Comparison of ENCODE assay signal across 12 mouse cellular contexts in genomic region chr6:6859111-6859949, GRCm38 (mm10). TPM values are rescaled to one million over a fixed set of nuclear protein-coding genes. Genes with fewer than 3 reads are reported as not detected.
A peak's percentile ranks its signal among the peaks of the same experiment; 100 is the strongest.
DNase-seq lines count a peak whose midpoint lies in the region; ATAC-seq and TF ChIP-seq lines count a peak whose summit lies in the region.
"Had no signal": no experiment of that assay in that cellular context is flagged by ENCODE, and none has a peak within 500 bp of the region (broad histone marks: within the 10 kb centered on the region; RNA-seq: fewer than 3 reads in every experiment).

No protein-coding gene starts in this region.

- TF ChIP-seq EP300 in CH12.LX (IDR thresholded peaks at IDR 0.05; ENCODE audit: low read length) = no peak

- TF ChIP-seq RAD21 in CH12.LX (IDR thresholded peaks at IDR 0.05; ENCODE audit: low read depth, low read length) = no peak

- no peak overlapping the region for H3K27ac ChIP-seq in heart, embryonic 14.5 days (replicated peaks in 1 of 2; ENCODE audit: control insufficient read depth in 1 of 2, insufficient read depth in 1 of 2, low read depth in 2 of 2, low read length in 2 of 2)
- H3K27ac ChIP-seq in CH12.LX (ENCODE audit: insufficient read depth, low read depth) = no peak overlapping the region
- 0 out of 2 replicates have a peak overlapping the region, but pooled peaks have one; percentile 28 for H3K27ac ChIP-seq in cortical plate, adult 2 months (ENCODE audit: insufficient read depth, low read length)

- H3K9ac ChIP-seq in heart, embryonic 14.5 days (ENCODE audit: low read length) = no peak overlapping the region
- H3K9ac ChIP-seq in CH12.LX (ENCODE audit: insufficient read depth, low read depth) = no peak overlapping the region

- dilution Hi-C loops in CH12.LX (cut with MboI; ENCODE audit: extremely low pct_ligation_motif_present, extremely low pct_unique_long_range_greater_than_20kb, low sequenced_read_pairs) = no loop called here

- no peak for TF ChIP-seq POLR2A in CH12.LX (IDR thresholded peaks at IDR 0.05; ENCODE audit: low read depth, low read length)
- TF ChIP-seq POLR2A in cortical plate, adult 2 months (IDR thresholded peaks at IDR 0.05; ENCODE audit: extremely low read depth, insufficient read depth, low read length) = no peak

- WGBS in heart, embryonic 14.5 days = 4% methylated on average over 19 of the region's 19 CpGs

- TF ChIP-seq CTCF in CH12.LX (conservative IDR thresholded peaks at IDR 0.05 in 1 of 2, IDR thresholded peaks at IDR 0.05 in 1 of 2; ENCODE audit: low read depth in 2 of 2, low read length in 2 of 2) = no peak
- no peak for TF ChIP-seq CTCF in cortical plate, adult 2 months (IDR thresholded peaks at IDR 0.05; ENCODE audit: extremely low read depth, insufficient read depth, low read length)

- no peaks in the 10 kb centered on the region for H3K36me3 ChIP-seq in heart, embryonic 14.5 days (ENCODE audit: control insufficient read depth, insufficient read depth, low read length)
- no peaks in the 10 kb centered on the region for H3K36me3 ChIP-seq in CH12.LX (replicated peaks in 1 of 2; ENCODE audit: control insufficient read depth in 1 of 2, insufficient read depth in 1 of 2, low read length in 1 of 2)

- peak overlapping the region; percentile 17 to 29 for H3K4me3 ChIP-seq in heart, embryonic 14.5 days (ENCODE audit: control insufficient read depth in 1 of 2, insufficient read depth in 1 of 2, low read depth in 1 of 2, low read length in 2 of 2)
- peak overlapping the region in 2 of 3 experiments; percentile 43 for H3K4me3 ChIP-seq in CH12.LX (replicated peaks in 1 of 3; ENCODE audit: low read depth in 2 of 3, low read length in 2 of 3, poor library complexity in 1 of 3)
- H3K4me3 ChIP-seq in cortical plate, adult 2 months (ENCODE audit: insufficient read depth, low read length) = peak overlapping the region; percentile 45

- DNase-seq in heart, adult 9 months (ENCODE audit: low spot score in 2 of 2) = no peak
- DNase-seq in CH12.LX (ENCODE audit: extremely low read depth) = peak; percentile 45
- DNase-seq in MN1 (ENCODE audit: low spot score) = no peak
- no peak for DNase-seq in urinary bladder, postnatal 14 days (ENCODE audit: low spot score)
- no peak for DNase-seq in thymus, postnatal 0 days (ENCODE audit: low spot score)
- DNase-seq: adrenal gland, postnatal 25 days; cerebellum, postnatal 25 days; lung, postnatal 14 days had no signal

- H3K27me3 ChIP-seq in heart, embryonic 14.5 days (ENCODE audit: control insufficient read depth, insufficient read depth, low read length) = peaks cover 88% of the 10 kb centered on the region
- H3K27me3 ChIP-seq in CH12.LX (replicated peaks) = peaks cover 3% of the 10 kb centered on the region

- H3K4me2 ChIP-seq in heart, embryonic 14.5 days (ENCODE audit: low read length) = peak overlapping the region; percentile 51
- H3K4me2 ChIP-seq in CH12.LX (ENCODE audit: insufficient read depth, low read depth, poor library complexity, severe bottlenecking) = peak overlapping the region; percentile 93

- no peaks in the 10 kb centered on the region for H3K9me3 ChIP-seq in heart, embryonic 14.5 days (ENCODE audit: control insufficient read depth, low read length)
- peaks cover 9% of the 10 kb centered on the region for H3K9me3 ChIP-seq in CH12.LX (replicated peaks; ENCODE audit: low read length)

- in situ Hi-C loops in CH12.LX (cut with MboI; ENCODE audit: low pct_ligation_motif_present, low pct_unique_long_range_greater_than_20kb, low sequenced_read_pairs) = no loop called here

- ATAC-seq in heart, embryonic 14.5 days (ENCODE audit: insufficient number of reproducible peaks, insufficient read depth, low FRiP score, low read depth) = no peak
- peak; percentile 19 to 54; a peak in 1 of 4 replicates for ATAC-seq in hematopoietic stem cell, adult 5-6 weeks (replicated peaks in 1 of 2; ENCODE audit: insufficient read depth in 1 of 2, low FRiP score in 2 of 2, low TSS enrichment in 1 of 2, low read depth in 1 of 2, poor library complexity in 2 of 2, severe bottlenecking in 2 of 2)

- H3K79me2 ChIP-seq in CH12.LX (replicated peaks; ENCODE audit: control insufficient read depth, extremely low read depth, insufficient read depth, poor library complexity, severe bottlenecking) = no peaks in the 10 kb centered on the region

- H3K4me1 ChIP-seq in heart, embryonic 14.5 days (ENCODE audit: control insufficient read depth in 2 of 2, insufficient read depth in 2 of 2, low read length in 2 of 2) = peaks cover 5 to 23% of the 10 kb centered on the region in 2 experiments; a peak in 2 of 4 replicates
- H3K4me1 ChIP-seq in CH12.LX (ENCODE audit: control insufficient read depth in 1 of 2, insufficient read depth in 2 of 2) = peaks cover 0 to 24% of the 10 kb centered on the region in 2 experiments; a peak in 2 of 4 replicates
- no peaks in the 10 kb centered on the region for H3K4me1 ChIP-seq in cortical plate, adult 2 months (ENCODE audit: control insufficient read depth, insufficient read depth, low read length)

TF ChIP-seq in CH12.LX, 34 proteins besides CTCF, POLR2A, EP300 and RAD21:
- TF ChIP-seq ZNF384 (IDR thresholded peaks at IDR 0.05; ENCODE audit: low read depth, low read length) = peak; percentile 86
- TF ChIP-seq PAX5 (IDR thresholded peaks at IDR 0.05; ENCODE audit: low read length) = no peak
TF ChIP-seq in CH12.LX: peak in this region for 1.

RNA-seq across cellular contexts. Expression of gene Dlx6, which starts 3.8 kb away (rescaled TPM):
- polyA plus RNA-seq in heart, embryonic 14.5 days (2014; fragmentation: Nextera tagmentation; extraction: Ambion mirVana) = not detected in 2 replicates
- total RNA-seq in CH12.LX (2012; rRNA removed) = not detected in 2 replicates
- total RNA-seq in CH12.LX (2014; rRNA removed) = not detected in 2 replicates
- polyA plus RNA-seq in CH12.LX (2012; ENCODE audit: insufficient read length, low read depth) = not detected in 2 replicates
- polyA plus RNA-seq in cortical plate, adult 2 months (2012; rRNA removed) = 7.2 and 7.7 TPM in 2 replicates
- not detected in 2 replicates for total RNA-seq in hematopoietic stem cell, adult 5-6 weeks (2017)
- not detected in 2 replicates for polyA plus RNA-seq in thymus, postnatal 0 days (2015; fragmentation: Nextera tagmentation; extraction: Ambion mirVana)
- polyA plus RNA-seq: gonadal fat pad, adult 2 months had no signal

RNA-seq across cellular contexts. Expression of gene Dlx5, which starts 22.6 kb away (rescaled TPM):
- 1.3 TPM in 2 replicates for polyA plus RNA-seq in heart, embryonic 14.5 days (2014; fragmentation: Nextera tagmentation; extraction: Ambion mirVana)
- total RNA-seq in CH12.LX (2012; rRNA removed) (not detected in 2 replicates), CH12.LX (2014; rRNA removed) (not detected in 2 replicates)
- polyA plus RNA-seq in CH12.LX (2012; ENCODE audit: insufficient read length, low read depth) = not detected in 2 replicates
- polyA plus RNA-seq in cortical plate, adult 2 months (2012; rRNA removed) = 2.4 and 2.7 TPM in 2 replicates
- total RNA-seq in hematopoietic stem cell, adult 5-6 weeks (2017) = not detected in 2 replicates
- 0.23 and 0.50 TPM in 2 replicates for polyA plus RNA-seq in thymus, postnatal 0 days (2015; fragmentation: Nextera tagmentation; extraction: Ambion mirVana)
- total RNA-seq: adrenal gland, postnatal 25 days had no signal
